Mouse (Mus musculus): ENCODE measurements around the gene Tmem150b. TPM values are rescaled to one million over a fixed set of nuclear protein-coding genes. Genes with fewer than 3 reads are reported as not detected.

The Tmem150b gene
- polyA plus RNA-seq, 1 experiment from 2014 or later = 0.11 TPM

DNA sequence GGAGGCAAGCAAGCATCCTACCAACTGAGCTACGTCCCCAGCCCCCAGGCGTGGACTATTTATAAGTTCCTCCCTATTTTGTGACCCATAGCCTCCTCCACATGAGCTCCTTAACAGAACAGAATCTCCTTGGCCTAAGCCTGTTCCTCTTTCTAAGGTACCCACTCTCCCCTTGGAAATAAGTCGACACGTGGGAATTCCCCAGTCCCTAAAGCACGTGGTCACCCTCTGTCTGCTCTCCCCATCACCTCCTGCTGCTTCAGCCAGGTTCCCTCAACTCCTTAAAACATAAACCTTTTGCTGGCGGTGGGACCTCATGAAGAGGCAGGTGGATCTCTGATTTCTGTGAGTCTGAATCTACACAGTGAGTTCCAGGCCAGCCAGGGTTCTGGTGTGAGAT, 8.1 kb downstream of the Tmem150b start:
- H3K9ac ChIP-seq = no peak overlapping the region
- no peak overlapping the region for H3K27ac ChIP-seq
- no peaks in the 10 kb centered on the region for H3K27me3 ChIP-seq (replicated peaks)
- ATAC-seq (ENCODE audit: low FRiP score, low read depth) = no peak
- WGBS = 73% methylated on average over 6 of the region's 6 CpGs
- no peaks in the 10 kb centered on the region for H3K9me3 ChIP-seq
- peaks cover 53% of the 10 kb centered on the region for H3K36me3 ChIP-seq
- H3K4me1 ChIP-seq = no peaks in the 10 kb centered on the region
- H3K4me2 ChIP-seq (replicated peaks) = no peak overlapping the region
- H3K4me3 ChIP-seq = no peak overlapping the region

DNA sequence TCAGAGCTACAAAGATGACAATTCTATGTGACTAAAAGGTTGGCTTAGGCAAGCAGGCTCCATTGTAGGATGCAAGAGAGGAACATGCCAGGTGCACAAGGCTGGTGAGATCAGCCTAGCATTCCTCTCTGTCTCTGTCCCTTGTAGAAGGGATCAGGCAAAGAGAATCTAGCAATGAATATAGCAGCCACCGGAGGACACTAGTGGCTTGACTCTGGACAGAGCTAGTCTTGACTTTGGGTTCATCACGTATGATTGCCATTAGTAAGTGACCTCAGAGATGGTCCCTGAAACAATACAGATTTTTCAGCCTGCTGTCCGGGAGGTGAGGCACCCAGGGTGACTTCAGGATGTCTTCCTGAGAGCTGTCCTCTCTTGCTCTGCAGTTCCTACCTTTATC, 12.5 kb downstream of the Tmem150b start:
- H3K4me3 ChIP-seq = no peak overlapping the region
- H3K4me1 ChIP-seq = no peaks in the 10 kb centered on the region
- no peaks in the 10 kb centered on the region for H3K9me3 ChIP-seq
- peaks cover 91% of the 10 kb centered on the region for H3K36me3 ChIP-seq
- no peak overlapping the region for H3K9ac ChIP-seq
- H3K27me3 ChIP-seq (replicated peaks) = no peaks in the 10 kb centered on the region
- H3K27ac ChIP-seq = no peak overlapping the region
- ATAC-seq (ENCODE audit: low FRiP score, low read depth) = no peak
- 89% methylated on average over 3 of the region's 3 CpGs for WGBS
- H3K4me2 ChIP-seq (replicated peaks) = no peak overlapping the region

DNA sequence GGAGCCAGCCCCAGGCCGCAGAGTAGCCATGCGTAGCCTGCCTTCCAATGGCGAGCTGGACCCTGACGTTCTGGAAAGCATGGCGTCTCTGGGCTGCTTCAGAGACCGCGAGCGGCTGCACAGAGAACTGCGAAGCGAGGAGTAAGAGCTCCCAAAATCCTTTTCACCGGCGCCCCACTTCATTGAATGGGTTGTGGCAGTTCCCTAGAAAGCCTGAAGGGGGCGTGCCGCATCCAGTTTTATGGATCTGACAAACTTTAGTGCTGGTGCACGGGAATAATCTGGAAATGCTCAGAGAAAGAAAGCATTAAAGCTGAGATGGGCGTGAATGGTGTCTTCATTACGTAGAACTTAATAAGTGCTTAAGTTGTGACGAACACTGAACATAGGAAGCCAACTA, 20.0 kb downstream of the Tmem150b start:
- Histone ChIP-seq H3K9ac (no peak overlapping the region), H3K36me3 (peaks cover 90% of the 10 kb centered on the region), H3K4me1 (no peaks in the 10 kb centered on the region), H3K9me3 (no peaks in the 10 kb centered on the region), H3K27me3 (replicated peaks) (no peaks in the 10 kb centered on the region), H3K4me2 (replicated peaks) (no peak overlapping the region), H3K27ac (no peak overlapping the region), H3K4me3 (no peak overlapping the region)
- 0 out of 2 replicates have a peak, but pooled peaks have one; percentile 37 for ATAC-seq (ENCODE audit: low FRiP score, low read depth)
- WGBS = 37% methylated on average over 18 of the region's 18 CpGs

DNA sequence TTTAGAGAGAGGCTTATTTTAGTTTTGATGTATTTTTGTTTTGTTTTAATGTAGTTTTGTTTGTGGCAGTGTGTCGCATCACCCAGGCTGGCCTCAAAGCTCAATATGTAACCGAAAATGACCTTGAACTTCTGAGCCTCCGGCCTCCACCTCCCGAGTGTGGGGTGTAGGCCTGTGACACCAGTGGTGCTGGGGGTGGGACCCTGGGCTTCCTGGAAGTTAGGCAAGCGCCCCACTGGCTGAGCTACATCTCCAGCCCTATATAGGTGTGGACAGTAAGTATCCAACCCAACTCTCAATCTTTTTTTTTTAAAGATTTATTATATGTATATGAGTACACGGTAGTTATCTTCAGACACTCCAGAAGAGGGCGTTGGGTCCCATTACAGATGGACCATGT, 21.9 kb downstream of the Tmem150b start:
- WGBS = 91% methylated on average over 7 of the region's 7 CpGs
- Histone ChIP-seq H3K36me3 (peaks cover 88% of the 10 kb centered on the region), H3K27ac (no peak overlapping the region), H3K9me3 (no peaks in the 10 kb centered on the region), H3K4me1 (no peaks in the 10 kb centered on the region), H3K27me3 (replicated peaks) (no peaks in the 10 kb centered on the region), H3K4me2 (replicated peaks) (no peak overlapping the region), H3K9ac (no peak overlapping the region), H3K4me3 (no peak overlapping the region)
- ATAC-seq (ENCODE audit: low FRiP score, low read depth) = no peak

DNA sequence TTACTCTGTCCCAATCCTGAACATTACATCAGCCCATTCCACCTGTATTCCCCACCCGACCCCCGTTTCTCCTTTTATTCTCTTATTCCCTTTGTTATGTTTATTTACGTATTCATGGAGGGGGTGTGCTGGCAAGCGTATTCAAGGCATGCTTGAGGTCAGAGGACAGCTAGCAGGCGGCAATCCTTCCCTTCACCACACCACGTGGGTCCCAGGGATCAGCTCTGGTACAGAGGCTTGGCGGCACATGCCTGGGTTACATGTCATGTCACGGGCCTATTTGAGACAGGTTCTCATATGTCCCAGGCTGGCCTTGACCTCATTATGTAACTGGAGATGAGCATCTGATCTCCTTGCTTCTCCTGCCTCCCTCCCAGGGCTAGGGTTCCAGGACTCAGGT, 22.7 kb downstream of the Tmem150b start:
- H3K9ac ChIP-seq = no peak overlapping the region; the same call in 1 of the 2 replicates
- ATAC-seq (ENCODE audit: low FRiP score, low read depth) = no peak
- WGBS = 54% methylated on average over 8 of the region's 8 CpGs
- no peak overlapping the region for H3K27ac ChIP-seq
- no peaks in the 10 kb centered on the region for H3K9me3 ChIP-seq
- H3K27me3 ChIP-seq (replicated peaks) = no peaks in the 10 kb centered on the region
- peaks cover 87% of the 10 kb centered on the region for H3K36me3 ChIP-seq
- no peak overlapping the region for H3K4me3 ChIP-seq
- H3K4me2 ChIP-seq (replicated peaks) = no peak overlapping the region
- H3K4me1 ChIP-seq = no peaks in the 10 kb centered on the region

DNA sequence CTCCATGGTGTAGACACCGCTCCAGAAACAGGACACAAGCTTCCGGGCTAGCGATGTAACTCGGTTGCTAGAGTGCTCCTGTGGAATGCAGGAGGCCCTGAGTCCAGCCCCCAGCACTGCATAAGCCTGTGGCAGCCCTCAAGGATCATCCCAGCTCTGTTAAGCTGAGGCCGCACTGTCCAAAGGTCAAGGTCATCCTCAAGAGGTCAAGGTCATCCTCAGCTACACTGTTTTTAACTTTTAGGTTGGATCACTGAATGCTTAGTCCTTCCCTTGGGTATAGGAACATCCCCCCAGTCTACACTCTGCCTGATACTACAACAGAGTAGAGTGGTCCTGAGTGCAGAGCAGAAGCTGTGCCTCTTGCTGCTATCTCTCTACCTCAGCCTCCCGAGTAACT, 32.0 kb downstream of the Tmem150b start:
- Histone ChIP-seq H3K27me3 (replicated peaks) (no peaks in the 10 kb centered on the region), H3K9me3 (no peaks in the 10 kb centered on the region), H3K36me3 (peaks cover 51% of the 10 kb centered on the region), H3K4me3 (no peak overlapping the region), H3K9ac (no peak overlapping the region), H3K27ac (no peak overlapping the region), H3K4me2 (replicated peaks) (no peak overlapping the region), H3K4me1 (peaks cover 13% of the 10 kb centered on the region)
- no peak for ATAC-seq (ENCODE audit: low FRiP score, low read depth)
- 89% methylated on average over 6 of the region's 6 CpGs for WGBS

DNA sequence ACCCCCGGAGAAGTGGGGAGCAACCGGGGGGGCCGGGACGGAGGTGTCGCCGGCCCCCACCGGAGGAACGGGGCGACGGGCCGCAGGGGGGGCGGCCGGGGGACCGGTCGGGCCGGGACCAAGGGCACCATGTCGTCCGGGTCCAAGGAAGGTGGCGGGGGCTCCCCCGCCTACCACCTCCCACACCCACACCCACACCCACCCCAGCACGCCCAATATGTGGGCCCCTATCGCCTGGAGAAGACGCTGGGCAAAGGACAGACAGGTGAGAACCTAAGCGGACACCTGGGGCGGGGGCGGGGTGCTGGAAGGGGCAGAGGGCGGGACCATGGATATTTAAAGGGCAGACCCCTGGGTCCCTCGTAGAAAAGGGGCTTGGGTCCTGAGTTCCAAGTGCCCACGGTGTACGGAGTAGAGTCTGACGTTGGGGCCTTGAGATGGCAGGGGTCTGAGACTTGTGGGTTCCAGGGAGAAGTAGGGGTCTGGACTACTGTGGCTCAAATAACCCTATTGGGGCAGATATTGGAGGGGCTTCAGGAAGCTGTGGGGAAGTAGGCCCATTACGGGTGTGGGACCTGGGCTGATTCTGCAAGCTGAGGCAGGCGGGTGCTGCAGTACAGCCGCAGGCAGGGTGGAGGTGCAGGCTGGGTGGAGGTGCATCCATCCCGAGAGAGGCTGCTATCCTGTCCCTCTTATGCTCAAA, 33.9 kb downstream of the Tmem150b start:
- H3K27ac ChIP-seq = peak overlapping the region; percentile 93
- peaks cover 13% of the 10 kb centered on the region for H3K4me1 ChIP-seq
- H3K27me3 ChIP-seq (replicated peaks) = no peaks in the 10 kb centered on the region
- peak overlapping the region; percentile 78 for H3K4me2 ChIP-seq (replicated peaks)
- peaks cover 36% of the 10 kb centered on the region for H3K36me3 ChIP-seq
- no peaks in the 10 kb centered on the region for H3K9me3 ChIP-seq
- 6% methylated on average over 35 of the region's 35 CpGs for WGBS
- H3K4me3 ChIP-seq = peak overlapping the region; percentile 99
- ATAC-seq (ENCODE audit: low FRiP score, low read depth) = peak; percentile 79
- H3K9ac ChIP-seq = peak overlapping the region; percentile 100

DNA sequence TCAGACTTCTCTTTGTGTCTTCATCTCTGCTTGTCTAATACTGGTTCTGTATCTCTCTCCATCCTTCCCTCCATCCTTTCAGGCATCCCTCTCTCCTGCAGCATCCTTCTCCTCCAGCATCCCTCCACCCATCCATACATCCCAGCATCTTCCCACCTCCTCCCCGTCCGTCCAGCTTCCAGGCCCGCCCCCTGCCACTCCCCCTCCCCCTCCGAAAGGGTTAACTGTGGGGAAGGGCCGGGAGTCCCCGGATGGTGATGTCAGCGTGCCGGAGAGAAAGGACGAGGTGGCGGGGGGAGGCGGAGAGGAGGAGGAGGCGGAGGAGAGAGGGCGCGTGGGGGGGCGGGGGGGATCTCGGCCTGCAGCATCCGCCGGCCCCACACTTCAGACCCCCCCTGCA, 34.7 kb downstream of the Tmem150b start, which contains the start of gene Brsk1:
Gene Brsk1, plus strand, starts transcription at position 218 of the 400 bp plus-strand sequence.
- 1% methylated on average over 7 of the region's 18 CpGs for WGBS
- H3K4me2 ChIP-seq (replicated peaks) = peak within 1 kb of the TSS; percentile 78

DNA sequence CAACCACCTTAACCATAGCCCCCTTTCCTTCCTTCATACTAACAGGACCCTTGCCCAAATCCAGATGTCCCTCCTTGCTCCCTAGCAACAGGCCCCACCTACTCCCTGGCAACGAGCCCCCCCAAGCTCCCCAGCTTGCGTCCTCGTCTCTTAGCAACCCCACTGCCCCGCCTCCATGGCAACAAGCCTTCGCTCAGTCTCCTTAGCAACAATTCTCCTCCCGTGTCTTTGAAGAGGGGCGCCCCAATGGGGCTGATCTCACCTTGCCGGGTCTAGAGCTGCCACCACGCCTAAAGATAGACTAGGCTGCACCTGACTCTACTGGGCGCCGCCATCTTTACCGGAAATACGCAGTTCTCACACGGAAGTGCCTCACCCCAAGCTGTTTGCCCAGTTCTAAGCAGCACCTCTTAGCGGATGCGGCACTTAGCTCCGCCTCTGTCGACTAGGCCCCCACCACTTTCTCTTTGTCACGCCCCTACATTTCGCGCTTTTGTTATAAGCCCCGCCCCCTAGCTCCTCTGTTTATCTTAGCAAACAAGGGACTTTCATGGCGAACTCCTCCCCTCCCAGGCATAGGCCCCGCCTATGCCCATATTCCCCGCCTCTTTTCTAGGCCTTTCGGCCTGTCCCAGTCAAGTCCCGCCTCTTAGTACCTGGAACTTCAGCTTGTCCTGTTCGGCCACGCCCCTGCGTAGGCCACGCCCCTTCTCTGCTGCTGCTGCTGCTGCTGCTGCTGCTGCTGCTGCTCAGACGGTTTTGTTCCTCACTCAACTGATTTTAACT, 40.2 kb downstream of the Tmem150b start, which contains the start of gene Hspbp1:
Gene Hspbp1, minus strand, starts transcription at position 437 of the 786 bp plus-strand sequence.
- Histone ChIP-seq H3K36me3 (peaks cover 15% of the 10 kb centered on the region), H3K4me3 (peak within 1 kb of the TSS; percentile 72), H3K9ac (peak within 1 kb of the TSS; percentile 60), H3K4me2 (replicated peaks) (peak within 1 kb of the TSS; percentile 88), H3K27me3 (replicated peaks) (no peaks in the 10 kb centered on the region), H3K4me1 (peaks cover 7% of the 10 kb centered on the region), H3K27ac (peak within 1 kb of the TSS; percentile 17; the same call in 1 of the 2 replicates), H3K9me3 (no peaks in the 10 kb centered on the region)
- peak; percentile 98 for ATAC-seq (ENCODE audit: low FRiP score, low read depth)
- under 1% methylated on average over 32 of the region's 32 CpGs for WGBS

More for the DNA sequence above, 34.7 kb downstream of the Tmem150b start, which contains the start of gene Brsk1:
- Histone ChIP-seq H3K36me3 (peaks cover 29% of the 10 kb centered on the region), H3K27ac (peak within 1 kb of the TSS; percentile 93), H3K9me3 (no peaks in the 10 kb centered on the region), H3K27me3 (replicated peaks) (no peaks in the 10 kb centered on the region), H3K4me3 (peak within 1 kb of the TSS; percentile 99), H3K9ac (peak within 1 kb of the TSS; percentile 100), H3K4me1 (peaks cover 13% of the 10 kb centered on the region)
- ATAC-seq (ENCODE audit: low FRiP score, low read depth) = peak; percentile 85

DNA sequence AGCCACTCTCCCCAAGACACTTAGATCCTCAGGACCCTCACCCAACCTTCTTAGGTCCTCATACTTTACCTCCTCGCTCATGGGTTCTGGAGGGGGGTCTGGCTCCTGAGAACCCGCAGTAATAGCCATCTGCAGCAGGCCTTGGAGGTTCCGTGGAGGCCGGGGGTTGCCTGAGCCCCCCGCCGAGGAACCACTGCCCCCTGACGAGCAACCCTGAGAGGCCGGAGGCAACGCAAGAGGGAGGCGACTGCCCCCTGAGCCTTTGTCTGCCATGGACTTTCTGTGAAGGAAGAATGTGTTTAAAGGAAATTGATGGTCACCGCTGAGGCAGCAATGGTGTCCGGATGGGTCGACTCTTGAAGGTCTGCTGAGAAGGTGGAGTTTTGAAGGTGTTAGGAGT, 40.8 kb downstream of the Tmem150b start:
- Histone ChIP-seq H3K9me3 (no peaks in the 10 kb centered on the region), H3K36me3 (peaks cover 17% of the 10 kb centered on the region), H3K27ac (no peak overlapping the region), H3K27me3 (replicated peaks) (no peaks in the 10 kb centered on the region), H3K4me1 (peaks cover 7% of the 10 kb centered on the region), H3K4me3 (peak overlapping the region; percentile 72), H3K4me2 (replicated peaks) (peak overlapping the region; percentile 88), H3K9ac (peak overlapping the region; percentile 60)
- WGBS = 1% methylated on average over 13 of the region's 13 CpGs
- no peak for ATAC-seq (ENCODE audit: low FRiP score, low read depth)

DNA sequence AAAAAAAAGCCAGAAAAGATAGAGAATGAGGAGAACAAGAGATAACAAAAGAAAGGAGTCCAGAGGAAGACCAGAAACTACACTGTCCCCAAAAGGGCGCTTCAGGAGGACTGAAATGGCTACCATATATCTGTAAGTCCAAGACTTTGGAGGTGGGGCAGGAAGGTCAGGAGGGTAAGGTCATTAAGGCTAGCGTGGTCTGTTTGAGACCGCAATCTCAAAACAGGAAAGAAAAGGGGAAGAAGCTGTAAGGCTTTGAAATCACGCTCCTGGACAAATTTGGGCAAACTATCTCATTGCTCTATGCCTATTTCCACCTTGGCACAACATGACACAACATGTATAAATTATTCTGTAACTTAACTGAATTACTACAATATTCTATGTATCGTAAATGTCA, 41.7 kb downstream of the Tmem150b start:
- H3K4me1 ChIP-seq = peaks cover 7% of the 10 kb centered on the region
- H3K9me3 ChIP-seq = no peaks in the 10 kb centered on the region
- H3K27ac ChIP-seq = no peak overlapping the region
- no peak overlapping the region for H3K4me3 ChIP-seq
- no peaks in the 10 kb centered on the region for H3K27me3 ChIP-seq (replicated peaks)
- H3K9ac ChIP-seq = no peak overlapping the region
- WGBS = 86% methylated on average over 5 of the region's 5 CpGs
- peaks cover 19% of the 10 kb centered on the region for H3K36me3 ChIP-seq
- ATAC-seq (ENCODE audit: low FRiP score, low read depth) = no peak
- no peak overlapping the region for H3K4me2 ChIP-seq (replicated peaks)

DNA sequence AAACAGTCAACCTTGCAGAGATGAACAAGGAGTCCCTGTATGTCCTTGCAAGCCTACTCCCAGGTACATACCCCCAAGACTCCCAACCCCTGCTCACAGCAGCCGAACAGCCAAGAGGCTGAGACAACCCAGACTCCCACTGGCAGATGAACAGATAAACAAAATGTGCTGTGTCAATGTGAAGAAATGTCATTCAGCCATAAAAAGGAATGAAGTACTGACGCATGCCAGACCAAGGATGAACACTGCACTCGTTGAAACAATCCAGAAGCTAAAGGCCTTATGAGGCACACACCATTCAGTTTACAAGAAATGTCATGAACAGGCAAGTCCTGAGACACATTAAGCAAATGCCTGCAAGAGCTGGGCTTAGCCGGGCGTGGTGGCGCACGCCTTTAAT, 49.8 kb downstream of the Tmem150b start:
- no peak for ATAC-seq (ENCODE audit: low FRiP score, low read depth)
- no peaks in the 10 kb centered on the region for H3K4me1 ChIP-seq
- H3K36me3 ChIP-seq = peaks cover 55% of the 10 kb centered on the region
- no peak overlapping the region for H3K27ac ChIP-seq
- H3K9ac ChIP-seq = no peak overlapping the region
- 91% methylated on average over 7 of the region's 7 CpGs for WGBS
- H3K4me3 ChIP-seq = no peak overlapping the region
- no peak overlapping the region for H3K4me2 ChIP-seq (replicated peaks)
- no peaks in the 10 kb centered on the region for H3K27me3 ChIP-seq (replicated peaks)
- H3K9me3 ChIP-seq = no peaks in the 10 kb centered on the region
